Mouse (Mus musculus): Measurements from ENCODE around the gene Myadml2.

DNA sequence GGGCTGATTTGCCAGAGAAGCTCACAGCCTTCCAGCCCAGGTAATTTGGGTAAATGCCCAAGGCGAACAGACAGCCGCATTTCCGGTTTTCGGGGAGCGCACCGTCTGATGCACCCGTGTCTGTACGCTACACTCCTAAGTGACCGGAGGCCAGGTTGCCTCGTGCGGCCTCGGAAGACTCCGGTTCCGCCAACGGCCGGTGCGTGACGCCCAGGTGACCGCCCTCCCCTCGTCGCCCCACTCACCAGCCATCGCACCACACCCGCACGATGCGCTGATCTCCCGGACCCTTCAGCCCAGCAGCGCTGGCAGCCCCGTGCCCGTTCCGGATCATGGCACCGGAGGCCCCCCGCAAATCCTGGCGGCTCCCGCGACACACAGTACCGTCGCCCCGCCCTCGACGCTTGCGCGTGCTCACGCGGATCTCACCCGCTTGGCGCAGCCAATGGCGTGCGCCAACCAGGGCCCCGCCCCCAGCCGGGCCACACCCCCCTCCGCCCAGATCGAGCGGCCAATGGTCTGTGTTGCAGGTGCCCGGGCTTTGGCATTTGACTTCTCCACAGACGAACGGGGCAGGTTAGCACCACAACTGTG is 30.3 kb downstream of the Myadml2 start, which contains the start of gene Pcyt2:
- no peak for TF ChIP-seq ZNF384 (IDR thresholded peaks at IDR 0.05; ENCODE audit: low read depth, low read length)
- peak; percentile 76 for TF ChIP-seq HCFC1 (IDR thresholded peaks at IDR 0.05; ENCODE audit: low read depth, low read length)
- TF ChIP-seq POLR2A (IDR thresholded peaks at IDR 0.05; ENCODE audit: control insufficient read depth in 1 of 2, insufficient read depth in 1 of 2, low read depth in 1 of 2, low read length in 2 of 2, poor library complexity in 1 of 2) = peak; percentile 89 to 92
- TF ChIP-seq CTCF (IDR thresholded peaks at IDR 0.05 in 2 of 3, conservative IDR thresholded peaks at IDR 0.05 in 1 of 3; ENCODE audit: control insufficient read depth in 1 of 3, insufficient read depth in 1 of 3, low read depth in 2 of 3, low read length in 3 of 3, poor library complexity in 1 of 3, severe bottlenecking in 1 of 3) = no peak

Measured in MEL (cell line).